27 mouse cellular contexts compared by ENCODE assay signal in genomic region chr4:131135841-131136240, GRCm38 (mm10).
DNase-seq lines count a peak whose midpoint lies in the region; ATAC-seq and TF ChIP-seq lines count a peak whose summit lies in the region.
"Had no signal": no experiment of that assay in that cellular context is flagged by ENCODE, and none has a peak within 500 bp of the region (broad histone marks: within the 10 kb centered on the region; RNA-seq: fewer than 3 reads in every experiment).

No protein-coding gene starts in this region.

- H3K9me3 ChIP-seq in kidney, postnatal 0 days (replicated peaks; ENCODE audit: low read length) = no peaks in the 10 kb centered on the region
- H3K9me3 ChIP-seq in midbrain, postnatal 0 days (ENCODE audit: low read length) = no peaks in the 10 kb centered on the region
- no peaks in the 10 kb centered on the region for H3K9me3 ChIP-seq in midbrain, embryonic 10.5 days (replicated peaks)
- H3K9me3 ChIP-seq in ES-Bruce4 (replicated peaks; ENCODE audit: control insufficient read depth, insufficient read depth, low read length, poor library complexity, severe bottlenecking) = no peaks in the 10 kb centered on the region
- H3K9me3 ChIP-seq in stomach, postnatal 0 days (ENCODE audit: control insufficient read depth, low read length) = no peaks in the 10 kb centered on the region
- no peaks in the 10 kb centered on the region for H3K9me3 ChIP-seq in forebrain, embryonic 16.5 days (ENCODE audit: control insufficient read depth, low read length)
- H3K9me3 ChIP-seq: embryonic facial prominence, embryonic 15.5 days; forebrain, embryonic 10.5 days; forebrain, embryonic 15.5 days; G1E; heart, embryonic 10.5 days; hindbrain, embryonic 13.5 days had no signal

- TF ChIP-seq CTCF in kidney, postnatal 0 days (IDR thresholded peaks at IDR 0.05; ENCODE audit: low read depth) = peak; percentile 32; the same call in 1 of the 2 replicates
- TF ChIP-seq CTCF in midbrain, postnatal 0 days (IDR thresholded peaks at IDR 0.05) = peak; percentile 31
- TF ChIP-seq CTCF in ES-Bruce4 (IDR thresholded peaks at IDR 0.05; ENCODE audit: low read depth, low read length) = peak; percentile 15
- TF ChIP-seq CTCF in stomach, postnatal 0 days (IDR thresholded peaks at IDR 0.05; ENCODE audit: low read depth) = peak; percentile 26; the same call in 1 of the 2 replicates

- TF ChIP-seq EP300 in ES-Bruce4 (IDR thresholded peaks at IDR 0.05; ENCODE audit: insufficient read depth, low read depth, low read length) = no peak
- no peak for TF ChIP-seq EP300 in stomach, postnatal 0 days (optimal IDR thresholded peaks at IDR 0.05)

- no peak overlapping the region for H3K4me3 ChIP-seq in kidney, postnatal 0 days (replicated peaks; ENCODE audit: low read depth, low read length)
- no peak overlapping the region for H3K4me3 ChIP-seq in midbrain, postnatal 0 days (ENCODE audit: low read depth, low read length)
- no peak overlapping the region for H3K4me3 ChIP-seq in midbrain, embryonic 10.5 days
- H3K4me3 ChIP-seq in ES-Bruce4 (ENCODE audit: low read depth, low read length) = no peak overlapping the region
- H3K4me3 ChIP-seq in stomach, postnatal 0 days (ENCODE audit: low read depth, low read length) = no peak overlapping the region
- no peak overlapping the region for H3K4me3 ChIP-seq in forebrain, embryonic 16.5 days (replicated peaks; ENCODE audit: low read length)
- H3K4me3 ChIP-seq: embryonic facial prominence, embryonic 15.5 days; erythroblast, embryonic 14.5 days; forebrain, embryonic 10.5 days; forebrain, embryonic 15.5 days; heart, embryonic 10.5 days; hindbrain, embryonic 13.5 days had no signal

- TF ChIP-seq POLR2A in ES-Bruce4 (IDR thresholded peaks at IDR 0.05; ENCODE audit: insufficient read depth, low read length) = no peak

- no peak overlapping the region for H3K9ac ChIP-seq in kidney, postnatal 0 days (ENCODE audit: low read depth, low read length)
- H3K9ac ChIP-seq in midbrain, postnatal 0 days (replicated peaks; ENCODE audit: low read length, poor library complexity, severe bottlenecking) = no peak overlapping the region
- no peak overlapping the region for H3K9ac ChIP-seq in ES-Bruce4 (ENCODE audit: low read depth, poor library complexity, severe bottlenecking)
- no peak overlapping the region for H3K9ac ChIP-seq in stomach, postnatal 0 days (ENCODE audit: low read length)
- H3K9ac ChIP-seq in forebrain, embryonic 16.5 days (replicated peaks; ENCODE audit: low read depth, low read length) = no peak overlapping the region
- H3K9ac ChIP-seq: embryonic facial prominence, embryonic 15.5 days; forebrain, embryonic 15.5 days; hindbrain, embryonic 13.5 days had no signal

- no peaks in the 10 kb centered on the region for H3K4me1 ChIP-seq in kidney, postnatal 0 days (replicated peaks; ENCODE audit: insufficient read depth, low read length)
- no peaks in the 10 kb centered on the region for H3K4me1 ChIP-seq in midbrain, postnatal 0 days (ENCODE audit: insufficient read depth, low read length)
- 0 out of 2 replicates have a peak, but pooled peaks cover 4% of the 10 kb centered on the region for H3K4me1 ChIP-seq in midbrain, embryonic 10.5 days
- H3K4me1 ChIP-seq in ES-Bruce4 (ENCODE audit: control insufficient read depth, insufficient read depth, low read length) = peaks cover 1% of the 10 kb centered on the region
- H3K4me1 ChIP-seq in stomach, postnatal 0 days (replicated peaks; ENCODE audit: control insufficient read depth, insufficient read depth) = no peaks in the 10 kb centered on the region
- H3K4me1 ChIP-seq in forebrain, embryonic 16.5 days (replicated peaks; ENCODE audit: control insufficient read depth, insufficient read depth, low read length) = no peaks in the 10 kb centered on the region
- H3K4me1 ChIP-seq: embryonic facial prominence, embryonic 15.5 days; hindbrain, embryonic 13.5 days had no signal

- H3K27me3 ChIP-seq in kidney, postnatal 0 days (ENCODE audit: insufficient read depth, low read length) = no peaks in the 10 kb centered on the region
- no peaks in the 10 kb centered on the region for H3K27me3 ChIP-seq in midbrain, postnatal 0 days (ENCODE audit: insufficient read depth, low read length)
- H3K27me3 ChIP-seq in midbrain, embryonic 10.5 days (ENCODE audit: low read depth, poor library complexity, severe bottlenecking) = 0 out of 2 replicates have a peak, but pooled peaks cover 3% of the 10 kb centered on the region
- no peaks in the 10 kb centered on the region for H3K27me3 ChIP-seq in ES-Bruce4 (ENCODE audit: control insufficient read depth, insufficient read depth, low read length, poor library complexity, severe bottlenecking)
- no peaks in the 10 kb centered on the region for H3K27me3 ChIP-seq in stomach, postnatal 0 days (ENCODE audit: control insufficient read depth, insufficient read depth, low read length)
- H3K27me3 ChIP-seq in forebrain, embryonic 16.5 days (replicated peaks; ENCODE audit: control insufficient read depth, insufficient read depth, low read length) = no peaks in the 10 kb centered on the region
- H3K27me3 ChIP-seq: embryonic facial prominence, embryonic 15.5 days; forebrain, embryonic 15.5 days had no signal

- no peak for DNase-seq in kidney, postnatal 0 days (ENCODE audit: low spot score)
- no peak for DNase-seq in kidney, postnatal 36 days
- no peak for DNase-seq in midbrain, postnatal 0 days (ENCODE audit: low spot score)
- no peak for DNase-seq in midbrain, embryonic 10.5 days (ENCODE audit: low spot score)
- no peak for DNase-seq in stomach, postnatal 0 days (ENCODE audit: low spot score)
- no peak for DNase-seq in cerebellum, adult 8-10 months
- DNase-seq: adrenal gland, adult 2 months; adrenal gland, postnatal 25 days; B cell, adult 2 months; cerebellum, adult 18-20 months; cerebellum, postnatal 10 days; embryo, embryonic 11 days; gastrocnemius, postnatal 10 days; heart, adult 18-20 months; heart, postnatal 14 days had no signal

- no peak for ATAC-seq in kidney, postnatal 0 days (replicated peaks; ENCODE audit: low FRiP score, low read depth)
- ATAC-seq in midbrain, postnatal 0 days (ENCODE audit: low FRiP score) = no peak
- no peak for ATAC-seq in stomach, postnatal 0 days (ENCODE audit: low FRiP score, low TSS enrichment)
- ATAC-seq in forebrain, embryonic 16.5 days = no peak
- ATAC-seq: activated CD4-positive, CD25-positive, alpha-beta regulatory T cell, adult 4 months; CD4-positive, CD25-positive, alpha-beta regulatory T cell, adult 4 months; forebrain, embryonic 15.5 days; hindbrain, postnatal 0 days had no signal

- H3K27ac ChIP-seq in kidney, postnatal 0 days = no peak overlapping the region
- no peak overlapping the region for H3K27ac ChIP-seq in midbrain, postnatal 0 days (ENCODE audit: low read depth, low read length)
- H3K27ac ChIP-seq in midbrain, embryonic 10.5 days (replicated peaks) = no peak overlapping the region
- H3K27ac ChIP-seq in ES-Bruce4 (ENCODE audit: insufficient read depth, low read length) = no peak overlapping the region
- no peak overlapping the region for H3K27ac ChIP-seq in stomach, postnatal 0 days (replicated peaks)
- no peak overlapping the region for H3K27ac ChIP-seq in forebrain, embryonic 16.5 days (ENCODE audit: low read length)
- H3K27ac ChIP-seq: embryonic facial prominence, embryonic 15.5 days; forebrain, embryonic 10.5 days; forebrain, embryonic 15.5 days; heart, embryonic 10.5 days; hindbrain, embryonic 13.5 days; hindbrain, postnatal 0 days had no signal

- H3K36me3 ChIP-seq in kidney, postnatal 0 days (ENCODE audit: insufficient read depth, low read length) = no peaks in the 10 kb centered on the region
- H3K36me3 ChIP-seq in midbrain, postnatal 0 days (ENCODE audit: insufficient read depth, low read length) = no peaks in the 10 kb centered on the region
- no peaks in the 10 kb centered on the region for H3K36me3 ChIP-seq in midbrain, embryonic 10.5 days
- no peaks in the 10 kb centered on the region for H3K36me3 ChIP-seq in ES-Bruce4 (ENCODE audit: control insufficient read depth, insufficient read depth, low read length, poor library complexity, severe bottlenecking)
- H3K36me3 ChIP-seq in stomach, postnatal 0 days (ENCODE audit: control insufficient read depth, insufficient read depth, low read length) = no peaks in the 10 kb centered on the region
- H3K36me3 ChIP-seq in forebrain, embryonic 16.5 days (ENCODE audit: control insufficient read depth, insufficient read depth) = no peaks in the 10 kb centered on the region
- H3K36me3 ChIP-seq: embryonic facial prominence, embryonic 15.5 days; forebrain, embryonic 10.5 days; forebrain, embryonic 15.5 days; G1E; heart, embryonic 10.5 days; hindbrain, embryonic 13.5 days had no signal

- no peak overlapping the region for H3K4me2 ChIP-seq in kidney, postnatal 0 days (ENCODE audit: low read length)
- no peak overlapping the region for H3K4me2 ChIP-seq in midbrain, postnatal 0 days (ENCODE audit: low read depth, low read length, poor library complexity, severe bottlenecking)
- no peak overlapping the region for H3K4me2 ChIP-seq in stomach, postnatal 0 days (replicated peaks; ENCODE audit: low read depth)
- no peak overlapping the region for H3K4me2 ChIP-seq in forebrain, embryonic 16.5 days (ENCODE audit: low read length)
- H3K4me2 ChIP-seq: embryonic facial prominence, embryonic 15.5 days; forebrain, embryonic 15.5 days; hindbrain, embryonic 13.5 days had no signal

- 82% methylated on average over 4 of the region's 4 CpGs for WGBS in kidney, postnatal 0 days
- 89% methylated on average over 4 of the region's 4 CpGs for WGBS in midbrain, postnatal 0 days
- 89% methylated on average over 4 of the region's 4 CpGs for WGBS in midbrain, embryonic 10.5 days
- 82% methylated on average over 4 of the region's 4 CpGs for WGBS in stomach, postnatal 0 days
- 87% methylated on average over 4 of the region's 4 CpGs for WGBS in forebrain, embryonic 16.5 days
